Mouse (Mus musculus): ENCODE results near the gene Vmn1r81.

The Vmn1r81 gene

GRCm38 (mm10) chr7:12268169-12268568, at the start of gene Vmn1r81:
Gene Vmn1r81, minus strand, starts transcription at chr7:12268269.
- no peak for DNase-seq (ENCODE audit: low spot score)

- DNase-seq (ENCODE audit: low spot score), result no peak
Observed at GRCm38 (mm10) chr7:12300130-12300529, 32.1 kb upstream of the Vmn1r81 start, which contains the start of gene Vmn1r82. Gene Vmn1r82, plus strand, starts transcription at chr7:12300430.

GRCm38 (mm10) chr7:12204141-12204540, 63.9 kb downstream of the Vmn1r81 start:
- DNase-seq (ENCODE audit: low spot score), result no peak

Data from ovary, postnatal 36 days (tissue).